Comparison of ENCODE assay signal across 13 mouse cellular contexts in the genomic region with DNA sequence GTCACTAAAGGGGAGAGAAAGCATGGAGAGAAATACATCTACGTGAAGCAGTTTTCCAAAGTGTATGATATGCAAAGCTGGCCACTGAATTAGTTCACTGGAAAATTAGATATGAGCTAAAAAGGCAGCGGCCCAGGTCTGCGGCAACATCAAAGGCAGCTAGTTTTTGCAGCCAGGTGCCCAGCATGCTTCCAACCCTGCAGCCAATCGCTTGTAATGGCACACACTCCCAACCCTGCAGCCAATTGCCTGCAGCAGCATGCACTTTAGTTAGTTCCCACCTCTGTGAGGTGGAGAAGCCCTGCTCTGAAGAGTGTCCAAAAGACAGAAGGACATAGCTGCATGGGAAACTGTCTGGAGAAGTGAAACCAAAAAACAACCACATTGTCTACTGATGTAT.
"Had no signal": no experiment of that assay in that cellular context is flagged by ENCODE, and none has a peak within 500 bp of the region (broad histone marks: within the 10 kb centered on the region; RNA-seq: fewer than 3 reads in every experiment).

No protein-coding gene starts in this region.

- H3K4me3 ChIP-seq: limb, embryonic 15.5 days; liver, embryonic 13.5 days; lung, embryonic 15.5 days; megakaryocyte, embryonic 14.5 days; midbrain, embryonic 12.5 days; stomach, embryonic 15.5 days had no signal

- H3K27ac ChIP-seq: limb, embryonic 15.5 days; liver, embryonic 13.5 days; lung, embryonic 15.5 days; macrophage; midbrain, embryonic 12.5 days; stomach, embryonic 15.5 days had no signal

- DNase-seq: kidney, postnatal 25 days; liver, embryonic 13.5 days; liver, postnatal 0 days; lung, postnatal 14 days; right cerebral cortex, postnatal 14 days; thymus, adult 2 months; thymus, postnatal 25 days had no signal
